Mouse (Mus musculus) embryonic facial prominence, embryonic 14.5 days (tissue): ENCODE data around the gene Wasf2. TPM values are rescaled to one million over a fixed set of nuclear protein-coding genes. Genes with fewer than 3 reads are reported as not detected.

Experiments used
- ATAC-seq: fragments of 200-750 bp; cut with Nextera tagmentation; 2 replicates; pipeline ENCODE4 v1.8.0; 2017; ENCODE audit warnings: low read depth, moderate number of reproducible peaks, moderate TSS enrichment
- DNase-seq: peaks from one replicate; pipeline ENCODE4 v3.0.0-alpha.2; 2015; ENCODE audit warnings: low spot score
- H3K27ac ChIP-seq: fragments of 300-500 bp; sonication (generic); replicated peaks from 2 replicates; pipeline ENCODE4 v1.5.1; 2014; ENCODE audit warnings: low read depth, mild to moderate bottlenecking, low read length, moderate library complexity
- H3K27me3 ChIP-seq: fragments of 300-500 bp; sonication (generic); replicated peaks from 2 replicates; pipeline ENCODE4 v1.6.1; 2014; ENCODE audit warnings: low read length; ENCODE audit not compliant: control insufficient read depth, insufficient read depth
- H3K36me3 ChIP-seq: fragments of 300-500 bp; sonication (generic); 2 replicates; pipeline ENCODE4 v1.6.1; 2014; ENCODE audit warnings: low read length, mixed read lengths; ENCODE audit not compliant: control insufficient read depth, insufficient read depth
- H3K4me1 ChIP-seq: fragments of 300-500 bp; sonication (generic); 2 replicates; pipeline ENCODE4 v1.6.1; 2014; ENCODE audit warnings: antibody characterized with exemption, low read length; ENCODE audit not compliant: control insufficient read depth, insufficient read depth
- H3K4me2 ChIP-seq: fragments of 300-500 bp; sonication (generic); 2 replicates; pipeline ENCODE4 v1.6.1; 2014; ENCODE audit warnings: low read depth, mild to moderate bottlenecking, low read length, moderate library complexity, mixed read lengths
- H3K4me3 ChIP-seq: fragments of 300-500 bp; sonication (generic); 2 replicates; pipeline ENCODE4 v1.5.1; 2014; ENCODE audit warnings: low read depth, mild to moderate bottlenecking, low read length
- H3K9ac ChIP-seq: fragments of 300-500 bp; sonication (generic); 2 replicates; pipeline ENCODE4 v1.6.1; 2014; ENCODE audit warnings: low read depth, mild to moderate bottlenecking, low read length, moderate library complexity, mixed read lengths
- H3K9me3 ChIP-seq: fragments of 300-500 bp; sonication (generic); 2 replicates; pipeline ENCODE4 v1.6.1; 2016; ENCODE audit warnings: low read length; ENCODE audit not compliant: control insufficient read depth
- WGBS: fragments of 180-500 bp; shearing (Covaris S2); extraction: QIAGEN DNeasy Blood & Tissue Kit; methylation state at CpG from one replicate; pipeline ENCODE4 v1.1.7; 2014; 5-methylcytosine and 5-hydroxymethylcytosine counted together
- polyA plus RNA-seq: library from polyadenylated mRNA; unstranded; fragments of >200 nt; fragmentation: Nextera tagmentation; extraction: Ambion mirVana; gene quantifications from 2 replicates; pipeline ENCODE4 v1.2.1, GENCODE M21; 2014

Wasf2 gene
- polyA plus RNA-seq, 1 experiment from 2014 or later, result 83.4 TPM

- Histone ChIP-seq H3K9me3 (no peaks in the 10 kb centered on the region), H3K4me3 (no peak overlapping the region), H3K27me3 (no peaks in the 10 kb centered on the region), H3K36me3 (peaks cover 13% of the 10 kb centered on the region), H3K4me2 (no peak overlapping the region), H3K9ac (no peak overlapping the region), H3K27ac (peak overlapping the region; percentile 19), H3K4me1 (peaks cover 6% of the 10 kb centered on the region)
- WGBS, result 84% methylated on average over 10 of the region's 10 CpGs
- DNase-seq (peak; percentile 50), ATAC-seq (no peak)
These were observed 39.1 kb downstream of the Wasf2 start for GRCm38 (mm10) chr4:133169237-133170055.

GRCm38 (mm10) chr4:133170056-133170524 is 39.8 kb downstream of the Wasf2 start:
- no peak for DNase-seq
- H3K27ac ChIP-seq, result no peak overlapping the region

GRCm38 (mm10) chr4:133170616-133171015 is 40.3 kb downstream of the Wasf2 start:
- 0 out of 2 replicates have a peak, but pooled peaks cover 5% of the 10 kb centered on the region for H3K36me3 ChIP-seq
- no peaks in the 10 kb centered on the region for H3K9me3 ChIP-seq
- no peak overlapping the region for H3K9ac ChIP-seq
- peaks cover 6% of the 10 kb centered on the region for H3K4me1 ChIP-seq
- no peak for DNase-seq
- no peak overlapping the region for H3K4me2 ChIP-seq
- H3K27ac ChIP-seq, result no peak overlapping the region
- H3K27me3 ChIP-seq, result no peaks in the 10 kb centered on the region
- H3K4me3 ChIP-seq, result no peak overlapping the region
- no peak for ATAC-seq

More at GRCm38 (mm10) chr4:133170056-133170524, 39.8 kb downstream of the Wasf2 start:
- Histone ChIP-seq H3K4me3 (no peak overlapping the region), H3K36me3 (peaks cover 9% of the 10 kb centered on the region), H3K27me3 (no peaks in the 10 kb centered on the region), H3K9ac (no peak overlapping the region), H3K4me2 (no peak overlapping the region), H3K4me1 (peaks cover 6% of the 10 kb centered on the region), H3K9me3 (no peaks in the 10 kb centered on the region)
- WGBS, result 66% methylated on average over 3 of the region's 3 CpGs
- no peak for ATAC-seq

- no peak overlapping the region for H3K4me3 ChIP-seq
- H3K9ac ChIP-seq, result no peak overlapping the region
- 82% methylated on average over 4 of the region's 4 CpGs for WGBS
- DNase-seq, result no peak
- H3K27me3 ChIP-seq, result no peaks in the 10 kb centered on the region
- H3K27ac ChIP-seq, result no peak overlapping the region
- no peak overlapping the region for H3K4me2 ChIP-seq
- H3K9me3 ChIP-seq, result no peaks in the 10 kb centered on the region
- H3K36me3 ChIP-seq, result peaks cover 11% of the 10 kb centered on the region
- H3K4me1 ChIP-seq, result peaks cover 10% of the 10 kb centered on the region
- no peak for ATAC-seq
These were observed 42.1 kb downstream of the Wasf2 start for GRCm38 (mm10) chr4:133172451-133172850.

- Histone ChIP-seq H3K9ac (no peak overlapping the region), H3K9me3 (no peaks in the 10 kb centered on the region), H3K27me3 (no peaks in the 10 kb centered on the region), H3K4me2 (no peak overlapping the region), H3K4me1 (peaks cover 10% of the 10 kb centered on the region), H3K36me3 (peaks cover 30% of the 10 kb centered on the region), H3K27ac (no peak overlapping the region), H3K4me3 (no peak overlapping the region)
- 51% methylated on average over 4 of the region's 4 CpGs for whole genome bisulfite sequencing
- ATAC-seq (no peak), DNase-seq (peak; percentile 44)
These were observed 44.1 kb downstream of the Wasf2 start for GRCm38 (mm10) chr4:133174361-133174760.

GRCm38 (mm10) chr4:133175274-133175673 is 45.0 kb downstream of the Wasf2 start:
- DNase-seq (no peak), ATAC-seq (no peak)
- no peaks in the 10 kb centered on the region for H3K9me3 ChIP-seq
- no peak overlapping the region for H3K4me2 ChIP-seq
- H3K27me3 ChIP-seq, result no peaks in the 10 kb centered on the region
- no peak overlapping the region for H3K9ac ChIP-seq
- WGBS, result 86% methylated on average over 7 of the region's 7 CpGs
- peaks cover 8% of the 10 kb centered on the region for H3K4me1 ChIP-seq
- no peak overlapping the region for H3K27ac ChIP-seq
- H3K36me3 ChIP-seq, result peaks cover 36% of the 10 kb centered on the region
- no peak overlapping the region for H3K4me3 ChIP-seq

- ATAC-seq, result no peak; the same call in 1 of the 2 replicates
- WGBS, result 43% methylated on average over 14 of the region's 14 CpGs
- DNase-seq, result peak; percentile 44
- H3K9me3 ChIP-seq, result no peaks in the 10 kb centered on the region
- no peak overlapping the region for H3K4me2 ChIP-seq
- H3K4me3 ChIP-seq, result no peak overlapping the region
- 0 out of 2 replicates have a peak overlapping the region, but pooled peaks have one; percentile 39 for H3K27ac ChIP-seq
- H3K27me3 ChIP-seq, result no peaks in the 10 kb centered on the region
- H3K9ac ChIP-seq, result 0 out of 2 replicates have a peak overlapping the region, but pooled peaks have one; percentile 8
- H3K36me3 ChIP-seq, result peaks cover 42% of the 10 kb centered on the region
- peaks cover 5% of the 10 kb centered on the region; the same call in 1 of the 2 replicates for H3K4me1 ChIP-seq
These were observed 45.9 kb downstream of the Wasf2 start for GRCm38 (mm10) chr4:133175998-133176760.

- H3K4me3 ChIP-seq, result no peak overlapping the region
- H3K27ac ChIP-seq, result 0 out of 2 replicates have a peak overlapping the region, but pooled peaks have one; percentile 39
- WGBS, result 70% methylated on average over 18 of the region's 18 CpGs
- H3K36me3 ChIP-seq, result peaks cover 46% of the 10 kb centered on the region
- DNase-seq, result no peak
- no peaks in the 10 kb centered on the region for H3K27me3 ChIP-seq
- H3K9ac ChIP-seq, result 0 out of 2 replicates have a peak overlapping the region, but pooled peaks have one; percentile 8
- H3K4me2 ChIP-seq, result no peak overlapping the region
- H3K9me3 ChIP-seq, result no peaks in the 10 kb centered on the region
- no peak for ATAC-seq
- peaks cover 5% of the 10 kb centered on the region; the same call in 1 of the 2 replicates for H3K4me1 ChIP-seq
These were observed 46.6 kb downstream of the Wasf2 start for GRCm38 (mm10) chr4:133176761-133177403.
